Mouse (Mus musculus): ENCODE data around the gene Ugt1a5.

Gene Ugt1a5

DNA sequence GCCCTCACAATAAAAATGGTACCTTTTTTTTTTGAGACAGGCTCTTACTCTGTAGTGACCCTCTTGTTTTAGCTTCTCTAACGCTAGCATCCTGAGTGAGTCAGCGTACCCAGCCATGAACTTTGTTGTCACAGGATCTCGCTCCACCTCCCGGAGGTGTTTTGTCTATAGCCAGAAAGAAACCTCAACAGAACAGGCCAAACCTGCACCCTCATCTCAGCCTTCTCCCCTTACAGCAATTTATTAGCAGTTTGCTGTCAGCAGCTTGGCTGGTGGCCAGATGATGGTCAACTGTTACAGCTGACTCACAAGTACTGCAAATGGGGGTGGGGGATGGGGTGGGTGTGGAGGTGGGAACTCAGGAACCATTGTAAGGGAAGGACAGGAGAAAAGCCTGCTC is 96.4 kb downstream of the Ugt1a5 start:
- no peak for DNase-seq (ENCODE audit: low read depth)

DNA sequence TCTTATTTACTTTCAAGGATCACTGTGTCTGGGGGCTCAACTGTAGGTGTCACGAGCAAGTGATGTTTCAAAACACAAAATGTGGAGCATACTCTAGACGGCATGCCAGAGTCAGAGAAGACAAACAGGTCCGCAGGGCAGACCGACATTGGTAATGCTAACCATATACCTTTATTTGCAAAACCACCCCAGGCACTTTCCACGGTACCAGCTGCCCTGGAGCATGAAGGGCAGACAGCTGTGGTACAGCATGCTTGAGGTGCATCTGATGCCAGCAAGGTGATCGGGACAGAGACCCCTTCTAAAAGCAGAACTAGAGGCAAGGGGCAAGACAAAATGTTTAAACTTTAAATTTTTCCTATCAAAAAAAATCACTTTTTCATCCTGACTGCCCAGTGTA is 97.1 kb downstream of the Ugt1a5 start:
- DNase-seq (ENCODE audit: low read depth): no peak

DNA sequence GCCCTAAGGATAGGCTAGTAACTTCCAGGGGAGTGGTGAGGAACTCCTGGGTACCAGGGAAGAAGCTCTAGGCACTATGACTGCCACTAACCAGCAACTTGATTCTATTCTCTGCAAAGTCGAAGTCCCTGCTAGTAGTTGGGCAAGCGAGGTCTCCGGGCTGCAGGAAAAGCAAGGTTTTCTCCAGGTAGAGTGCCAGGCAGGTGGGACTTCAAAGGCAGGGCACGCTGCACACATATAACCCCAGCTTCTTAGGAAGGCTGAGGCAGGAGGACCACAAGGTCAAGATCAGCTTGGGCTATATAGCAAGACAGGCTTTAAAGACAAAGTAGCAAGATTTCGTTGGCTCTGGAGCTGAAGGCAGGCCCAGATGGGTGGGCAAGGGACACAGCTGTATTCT is 98.0 kb downstream of the Ugt1a5 start:
- DNase-seq (ENCODE audit: low read depth): no peak

DNA sequence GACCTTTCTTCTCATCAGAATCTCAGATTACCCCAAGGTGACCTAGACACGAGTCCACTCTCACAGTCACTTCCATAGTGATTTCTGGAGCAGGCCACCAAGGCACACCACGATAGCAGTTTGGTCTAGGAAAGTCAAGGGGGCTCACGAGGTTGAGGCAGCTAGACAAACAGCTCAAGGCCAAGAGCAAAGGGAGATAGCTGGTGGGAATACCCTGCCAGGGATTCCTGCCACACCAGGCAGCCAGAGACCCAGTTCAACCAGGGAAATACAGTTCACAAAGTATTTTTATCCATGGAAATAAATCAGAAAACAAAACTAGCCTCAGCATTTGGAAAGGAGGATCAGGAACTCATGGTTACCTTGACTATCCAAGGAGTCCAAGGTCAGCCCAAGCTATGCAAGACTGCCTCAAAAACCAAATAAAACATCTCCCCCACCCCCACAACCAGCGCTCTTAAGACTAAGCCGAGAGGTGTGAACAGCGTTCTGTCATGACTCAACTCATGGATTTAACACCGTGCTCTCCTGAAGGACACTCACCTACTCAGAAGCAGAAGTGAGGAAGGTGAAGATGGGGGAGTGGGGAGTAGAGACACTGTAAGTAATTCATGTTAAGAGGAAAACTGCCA is 98.5 kb downstream of the Ugt1a5 start:
- no peak for DNase-seq (ENCODE audit: low read depth)

DNA sequence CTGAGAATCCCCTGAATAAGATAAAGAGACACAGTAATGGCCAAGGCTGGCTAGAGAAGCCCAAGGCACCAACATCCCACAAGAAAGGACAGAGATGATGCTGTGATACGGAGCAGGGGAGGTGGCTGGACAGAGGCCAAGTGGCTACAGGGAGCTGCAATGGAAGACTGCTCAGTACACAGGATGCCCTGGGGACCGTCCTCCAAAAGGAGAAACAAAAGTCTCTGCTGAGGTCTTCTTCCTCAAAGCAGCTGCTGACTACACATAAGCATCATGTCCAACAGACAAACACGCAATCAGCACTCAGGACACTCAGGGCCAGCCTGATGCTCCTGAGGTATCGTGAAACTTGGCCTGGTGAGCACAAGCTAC is 99.0 kb downstream of the Ugt1a5 start:
- no peak for DNase-seq (ENCODE audit: low read depth)

DNA sequence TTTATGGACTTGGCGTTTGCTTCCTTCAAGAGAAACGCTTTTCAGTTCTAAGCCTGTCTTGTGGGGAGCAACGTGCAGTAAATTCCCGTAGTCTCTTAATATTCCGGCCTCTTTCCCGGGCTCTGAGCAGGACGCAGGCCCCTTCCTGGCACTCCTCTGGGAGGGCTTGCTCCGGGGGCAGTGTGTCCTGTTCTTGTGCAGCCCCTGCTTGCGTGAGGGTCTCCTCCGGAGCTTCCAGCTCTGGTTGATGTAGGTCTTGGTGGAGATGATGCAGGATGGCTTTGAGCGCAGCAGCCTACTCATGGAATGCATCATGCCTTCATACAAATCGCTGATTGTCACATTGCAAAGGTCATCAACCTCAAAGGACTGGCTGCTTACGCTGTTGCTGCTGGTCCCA is 100.3 kb downstream of the Ugt1a5 start:
- no peak for DNase-seq (ENCODE audit: low read depth)

DNA sequence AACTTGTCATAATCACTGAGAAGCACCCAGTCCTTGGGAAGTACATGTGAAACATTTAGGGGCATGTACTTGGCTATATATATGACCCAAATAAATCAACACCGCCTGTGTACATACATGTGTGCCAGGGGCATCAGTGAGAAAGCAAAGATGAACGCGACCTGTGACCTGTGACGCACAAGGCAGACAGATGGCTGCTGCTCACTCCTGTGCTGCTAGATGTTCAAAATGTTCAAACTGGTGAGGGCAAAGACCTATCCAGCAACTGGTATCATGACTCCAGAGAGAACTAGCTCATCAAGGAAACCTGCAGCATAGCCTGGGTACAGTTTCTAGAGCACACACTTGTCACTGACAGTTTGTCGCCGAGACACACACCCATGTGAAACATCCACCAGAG is 101.7 kb downstream of the Ugt1a5 start:
- no peak for DNase-seq (ENCODE audit: low read depth)

DNA sequence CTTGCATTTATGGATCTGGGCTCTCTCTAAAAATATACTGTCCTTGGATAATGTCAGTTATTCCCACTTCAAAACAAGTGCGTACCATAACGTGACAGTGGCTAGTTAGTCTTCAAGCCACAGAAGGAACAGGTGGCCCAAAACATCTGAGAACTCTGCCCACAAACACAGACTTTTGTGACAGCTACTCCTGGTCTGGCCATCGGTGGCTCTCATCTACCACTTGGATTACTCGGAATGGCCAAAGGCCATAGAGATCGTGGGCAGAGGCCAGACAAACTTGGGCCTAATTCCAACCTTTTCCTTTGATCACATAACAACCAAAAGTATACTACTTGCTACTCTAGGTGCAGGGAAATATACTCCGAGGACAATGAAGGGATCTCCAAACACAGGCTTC is 102.3 kb downstream of the Ugt1a5 start:
- DNase-seq (ENCODE audit: low read depth): no peak
